Mouse (Mus musculus): ENCODE measurements around the gene Dennd2d. TPM values are rescaled to one million over a fixed set of nuclear protein-coding genes. Genes with fewer than 3 reads are reported as not detected.

The Dennd2d gene
- polyA plus RNA-seq (2012; rRNA removed): 8.8 and 10.4 TPM in 2 replicates

- no peak for DNase-seq (ENCODE audit: low read depth)
Measured at GRCm38 (mm10) chr3:106482281-106483081, at the start of gene Dennd2d. Dennd2d (plus strand) TSS chr3:106482405.

- no peak for DNase-seq (ENCODE audit: low read depth)
Measured at GRCm38 (mm10) chr3:106448571-106448970, 33.6 kb upstream of the Dennd2d start.

GRCm38 (mm10) chr3:106448995-106449394, 33.2 kb upstream of the Dennd2d start:
- no peak for DNase-seq (ENCODE audit: low read depth)

GRCm38 (mm10) chr3:106449567-106449966, 32.6 kb upstream of the Dennd2d start:
- no peak for DNase-seq (ENCODE audit: low read depth)

GRCm38 (mm10) chr3:106452616-106453015, 29.6 kb upstream of the Dennd2d start:
- DNase-seq (ENCODE audit: low read depth): no peak

- DNase-seq (ENCODE audit: low read depth): no peak
Measured at GRCm38 (mm10) chr3:106457298-106457869, 24.8 kb upstream of the Dennd2d start.

- no peak for DNase-seq (ENCODE audit: low read depth)
Measured at GRCm38 (mm10) chr3:106462059-106462470, 20.1 kb upstream of the Dennd2d start.

GRCm38 (mm10) chr3:106462493-106462892, 19.7 kb upstream of the Dennd2d start:
- no peak for DNase-seq (ENCODE audit: low read depth)

GRCm38 (mm10) chr3:106464750-106465149, 17.5 kb upstream of the Dennd2d start:
- no peak for DNase-seq (ENCODE audit: low read depth)

GRCm38 (mm10) chr3:106474210-106474609, 8.0 kb upstream of the Dennd2d start:
- DNase-seq (ENCODE audit: low read depth): no peak

GRCm38 (mm10) chr3:106476863-106477262, 5.3 kb upstream of the Dennd2d start:
- DNase-seq (ENCODE audit: low read depth): no peak

GRCm38 (mm10) chr3:106483297-106483696, 1.1 kb downstream of the Dennd2d start:
- DNase-seq (ENCODE audit: low read depth): no peak

- no peak for DNase-seq (ENCODE audit: low read depth)
Measured at GRCm38 (mm10) chr3:106483796-106484405, 1.7 kb downstream of the Dennd2d start.

- no peak for DNase-seq (ENCODE audit: low read depth)
Measured at GRCm38 (mm10) chr3:106484861-106485260, 2.7 kb downstream of the Dennd2d start.

- no peak for DNase-seq (ENCODE audit: low read depth)
Measured at GRCm38 (mm10) chr3:106485810-106486209, 3.6 kb downstream of the Dennd2d start.

- DNase-seq (ENCODE audit: low read depth): no peak
Measured at GRCm38 (mm10) chr3:106487551-106487950, 5.3 kb downstream of the Dennd2d start.

GRCm38 (mm10) chr3:106490239-106490638, 8.0 kb downstream of the Dennd2d start:
- no peak for DNase-seq (ENCODE audit: low read depth)

- DNase-seq (ENCODE audit: low read depth): no peak
Measured at GRCm38 (mm10) chr3:106492723-106493122, 10.5 kb downstream of the Dennd2d start.

- no peak for DNase-seq (ENCODE audit: low read depth)
Measured at GRCm38 (mm10) chr3:106493202-106493601, 11.0 kb downstream of the Dennd2d start.

- DNase-seq (ENCODE audit: low read depth): no peak
Measured at GRCm38 (mm10) chr3:106493882-106494281, 11.7 kb downstream of the Dennd2d start.

- no peak for DNase-seq (ENCODE audit: low read depth)
Measured at GRCm38 (mm10) chr3:106494417-106494950, 12.3 kb downstream of the Dennd2d start.

GRCm38 (mm10) chr3:106495346-106496044, 13.3 kb downstream of the Dennd2d start:
- DNase-seq (ENCODE audit: low read depth): no peak
